Mouse (Mus musculus): ENCODE results near the gene Plp2. TPM values are rescaled to one million over a fixed set of nuclear protein-coding genes. Genes with fewer than 3 reads are reported as not detected.

The Plp2 gene
- total and polyA plus RNA-seq, 2 experiments from 2014 or later = 12.9 to 25.2 TPM

DNA sequence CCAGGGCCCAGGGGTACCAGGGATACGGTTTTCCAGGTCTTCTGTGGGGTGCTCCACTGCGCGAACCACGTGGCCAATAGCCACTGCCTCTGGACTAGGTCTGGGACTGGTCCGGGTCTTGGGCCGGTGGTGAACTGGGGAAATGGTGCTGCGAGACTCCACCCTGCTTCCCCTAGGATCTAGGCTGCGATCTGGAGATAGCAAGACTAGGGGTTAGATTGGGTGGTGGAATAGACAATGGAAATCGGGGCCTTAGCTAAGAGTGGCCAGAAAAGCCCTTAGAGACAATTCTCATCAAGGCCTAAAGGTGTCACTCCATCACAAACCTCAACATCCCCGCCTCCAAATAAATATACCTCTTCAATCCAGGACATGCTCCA, 3.8 kb upstream of the Plp2 start:
- peak; percentile 39 for ATAC-seq
- peak overlapping the region; percentile 24; the same call in 1 of the 2 replicates for H3K9ac ChIP-seq (replicated peaks; ENCODE audit: low read length)
- H3K36me3 ChIP-seq (ENCODE audit: insufficient read depth, low read length) = no peaks in the 10 kb centered on the region
- no peak overlapping the region for H3K27ac ChIP-seq
- peak overlapping the region; percentile 46 for H3K4me2 ChIP-seq (ENCODE audit: low read depth, low read length)
- H3K4me3 ChIP-seq (ENCODE audit: low read length) = peak overlapping the region; percentile 18
- WGBS = 37% methylated on average over 10 of the region's 10 CpGs
- TF ChIP-seq CTCF (IDR thresholded peaks at IDR 0.05; ENCODE audit: low read depth) = no peak
- no peaks in the 10 kb centered on the region for H3K9me3 ChIP-seq (ENCODE audit: low read length)
- no peaks in the 10 kb centered on the region for H3K27me3 ChIP-seq (ENCODE audit: insufficient read depth, low read length)
- no peaks in the 10 kb centered on the region for H3K4me1 ChIP-seq (ENCODE audit: insufficient read depth, low read length)
- DNase-seq (ENCODE audit: low spot score) = no peak

DNA sequence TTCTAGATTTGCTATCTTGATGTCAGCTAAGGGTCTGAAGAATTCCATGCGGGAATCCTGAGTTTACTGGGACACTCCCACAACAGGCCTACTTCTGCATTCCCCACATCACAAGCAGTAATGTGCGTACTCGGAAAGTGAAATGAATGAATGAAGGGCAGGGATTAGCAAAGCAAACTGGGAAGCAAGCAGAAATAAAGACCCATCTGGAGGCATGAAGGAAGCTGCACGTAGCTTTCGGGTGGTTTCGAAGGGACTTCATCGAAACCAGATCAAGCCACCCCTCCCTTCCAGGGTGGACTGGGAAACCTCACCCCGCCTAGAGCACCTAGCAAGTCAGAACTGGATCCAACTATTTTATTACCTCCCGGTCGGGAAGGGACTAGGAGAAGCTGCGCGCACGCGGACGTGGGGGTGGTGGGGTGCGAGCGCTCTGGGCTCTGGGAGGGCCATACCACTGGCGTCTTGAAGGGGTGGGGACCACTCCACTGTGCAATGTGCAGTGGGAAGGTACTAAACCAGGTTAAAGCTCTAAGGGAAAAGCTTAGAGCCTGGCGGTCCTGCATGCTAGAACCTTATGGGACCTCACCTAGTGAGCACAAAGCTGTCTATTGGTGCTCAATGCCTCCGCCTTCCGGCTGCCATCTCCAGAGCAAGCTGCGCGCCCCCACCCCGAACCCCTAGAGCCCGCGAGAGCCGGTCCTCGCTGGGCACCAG, 3.3 kb upstream of the Plp2 start:
- peak overlapping the region; percentile 24; the same call in 1 of the 2 replicates for H3K9ac ChIP-seq (replicated peaks; ENCODE audit: low read length)
- H3K4me1 ChIP-seq (ENCODE audit: insufficient read depth, low read length) = no peaks in the 10 kb centered on the region
- no peak overlapping the region for H3K27ac ChIP-seq
- peak overlapping the region; percentile 46 for H3K4me2 ChIP-seq (ENCODE audit: low read depth, low read length)
- peak overlapping the region; percentile 18 for H3K4me3 ChIP-seq (ENCODE audit: low read length)
- DNase-seq (ENCODE audit: low spot score) = no peak
- H3K9me3 ChIP-seq (ENCODE audit: low read length) = no peaks in the 10 kb centered on the region
- 36% methylated on average over 28 of the region's 28 CpGs for WGBS
- H3K36me3 ChIP-seq (ENCODE audit: insufficient read depth, low read length) = no peaks in the 10 kb centered on the region
- no peak for TF ChIP-seq CTCF (IDR thresholded peaks at IDR 0.05; ENCODE audit: low read depth)
- H3K27me3 ChIP-seq (ENCODE audit: insufficient read depth, low read length) = no peaks in the 10 kb centered on the region
- ATAC-seq = peak; percentile 49

DNA sequence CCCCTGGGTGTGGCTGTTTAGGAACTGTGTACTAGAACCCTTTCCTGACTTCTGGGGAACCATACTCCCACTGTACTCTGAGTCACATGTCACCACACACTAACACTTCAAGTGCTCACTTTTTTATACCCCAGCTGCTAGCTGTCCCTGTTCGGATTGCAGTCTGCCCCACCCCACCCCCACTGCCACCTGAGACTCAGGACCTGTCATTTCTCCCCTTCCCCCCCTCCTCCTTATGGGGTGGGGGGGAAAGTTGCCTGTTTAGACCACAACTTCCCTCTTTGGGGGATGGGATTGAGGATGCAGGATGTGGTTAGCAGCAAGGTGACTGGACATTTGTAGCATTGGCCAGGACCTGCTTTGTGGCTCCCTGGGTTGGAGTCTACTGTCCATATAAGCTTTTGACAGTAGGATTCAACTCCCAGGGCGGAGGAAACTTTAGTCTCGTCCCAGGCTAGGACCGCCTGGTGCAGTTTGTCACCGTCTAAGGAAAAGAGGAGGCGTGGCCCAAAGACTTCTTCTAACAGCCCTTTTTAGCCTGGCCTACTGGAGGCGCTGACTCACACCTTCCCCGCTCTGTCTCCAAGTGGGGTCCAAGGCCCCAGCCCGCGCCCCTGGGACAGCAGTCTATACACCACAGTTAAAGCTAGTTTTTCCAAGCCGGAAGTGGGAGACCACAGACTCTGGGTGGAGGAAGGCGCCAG, 2.5 kb upstream of the Plp2 start:
- DNase-seq (ENCODE audit: low spot score) = no peak
- Histone ChIP-seq H3K27me3 (ENCODE audit: insufficient read depth, low read length) (no peaks in the 10 kb centered on the region), H3K27ac (no peak overlapping the region), H3K36me3 (ENCODE audit: insufficient read depth, low read length) (no peaks in the 10 kb centered on the region), H3K9ac (replicated peaks; ENCODE audit: low read length) (no peak overlapping the region), H3K4me2 (ENCODE audit: low read depth, low read length) (peak overlapping the region; percentile 46), H3K4me1 (ENCODE audit: insufficient read depth, low read length) (no peaks in the 10 kb centered on the region), H3K9me3 (ENCODE audit: low read length) (no peaks in the 10 kb centered on the region), H3K4me3 (ENCODE audit: low read length) (no peak overlapping the region)
- TF ChIP-seq CTCF (IDR thresholded peaks at IDR 0.05; ENCODE audit: low read depth) = no peak
- ATAC-seq = no peak
- 48% methylated on average over 12 of the region's 12 CpGs for WGBS

DNA sequence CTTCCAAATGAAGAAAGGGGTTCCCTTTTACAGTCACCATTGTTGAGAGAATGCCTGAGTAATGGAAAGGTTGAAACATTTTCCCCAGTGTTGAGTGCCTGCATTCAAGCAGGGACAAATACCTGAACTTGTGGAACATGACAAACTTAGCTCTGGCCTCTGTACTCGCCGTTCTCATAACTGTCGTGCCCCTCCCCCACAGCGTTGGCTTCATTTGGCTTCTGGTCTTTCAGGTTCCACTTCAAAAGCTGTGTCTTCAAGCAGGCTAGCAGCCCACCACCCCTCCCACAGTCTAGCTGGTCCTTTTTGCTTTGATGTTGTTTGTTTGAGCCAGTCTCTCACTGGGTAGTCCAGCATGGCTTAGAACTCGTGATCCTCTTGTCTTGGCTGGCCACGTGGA, 1.5 kb upstream of the Plp2 start:
- WGBS = 59% methylated on average over 6 of the region's 6 CpGs
- Histone ChIP-seq H3K4me1 (ENCODE audit: insufficient read depth, low read length) (no peaks in the 10 kb centered on the region), H3K4me2 (ENCODE audit: low read depth, low read length) (no peak overlapping the region), H3K27ac (no peak overlapping the region), H3K27me3 (ENCODE audit: insufficient read depth, low read length) (no peaks in the 10 kb centered on the region), H3K36me3 (ENCODE audit: insufficient read depth, low read length) (no peaks in the 10 kb centered on the region), H3K9ac (replicated peaks; ENCODE audit: low read length) (no peak overlapping the region), H3K9me3 (ENCODE audit: low read length) (no peaks in the 10 kb centered on the region), H3K4me3 (ENCODE audit: low read length) (no peak overlapping the region)
- no peak for ATAC-seq
- TF ChIP-seq CTCF (IDR thresholded peaks at IDR 0.05; ENCODE audit: low read depth) = no peak
- no peak for DNase-seq (ENCODE audit: low spot score)

DNA sequence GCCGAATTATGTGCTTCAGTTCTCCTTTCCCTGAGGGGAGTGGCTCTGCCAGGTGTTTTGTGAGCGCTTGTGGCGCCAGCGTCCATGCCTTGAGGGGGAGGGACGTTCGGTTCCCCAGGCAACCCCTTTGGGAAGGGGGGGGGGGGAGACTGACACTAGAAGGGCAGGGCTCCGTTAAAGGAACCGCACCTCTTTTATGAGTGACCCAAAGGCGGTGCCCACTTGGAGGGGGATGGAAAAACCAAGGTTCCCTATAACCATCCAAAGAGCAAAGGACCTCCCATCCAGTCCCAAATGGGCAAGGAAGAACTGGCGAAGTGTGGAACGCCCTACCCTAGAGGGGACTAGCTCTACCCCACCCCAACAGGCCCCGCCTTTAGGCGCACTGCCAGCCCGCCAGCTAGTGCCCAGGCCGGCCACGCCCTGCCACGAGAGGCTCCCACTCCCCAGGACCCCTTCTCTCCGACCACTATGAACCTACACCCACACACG, 754 bp downstream of the Plp2 start:
- Histone ChIP-seq H3K4me3 (ENCODE audit: low read length) (peak overlapping the region; percentile 35), H3K4me2 (ENCODE audit: low read depth, low read length) (peak overlapping the region; percentile 50), H3K9ac (replicated peaks; ENCODE audit: low read length) (no peak overlapping the region; the same call in 1 of the 2 replicates), H3K27me3 (ENCODE audit: insufficient read depth, low read length) (no peaks in the 10 kb centered on the region), H3K36me3 (ENCODE audit: insufficient read depth, low read length) (no peaks in the 10 kb centered on the region), H3K9me3 (ENCODE audit: low read length) (no peaks in the 10 kb centered on the region), H3K27ac (0 out of 2 replicates have a peak overlapping the region, but pooled peaks have one; percentile 20), H3K4me1 (ENCODE audit: insufficient read depth, low read length) (no peaks in the 10 kb centered on the region)
- no peak for TF ChIP-seq CTCF (IDR thresholded peaks at IDR 0.05; ENCODE audit: low read depth)
- 23% methylated on average over 13 of the region's 19 CpGs for WGBS
- ATAC-seq (peak; percentile 58), DNase-seq (ENCODE audit: low spot score) (peak; percentile 42)

DNA sequence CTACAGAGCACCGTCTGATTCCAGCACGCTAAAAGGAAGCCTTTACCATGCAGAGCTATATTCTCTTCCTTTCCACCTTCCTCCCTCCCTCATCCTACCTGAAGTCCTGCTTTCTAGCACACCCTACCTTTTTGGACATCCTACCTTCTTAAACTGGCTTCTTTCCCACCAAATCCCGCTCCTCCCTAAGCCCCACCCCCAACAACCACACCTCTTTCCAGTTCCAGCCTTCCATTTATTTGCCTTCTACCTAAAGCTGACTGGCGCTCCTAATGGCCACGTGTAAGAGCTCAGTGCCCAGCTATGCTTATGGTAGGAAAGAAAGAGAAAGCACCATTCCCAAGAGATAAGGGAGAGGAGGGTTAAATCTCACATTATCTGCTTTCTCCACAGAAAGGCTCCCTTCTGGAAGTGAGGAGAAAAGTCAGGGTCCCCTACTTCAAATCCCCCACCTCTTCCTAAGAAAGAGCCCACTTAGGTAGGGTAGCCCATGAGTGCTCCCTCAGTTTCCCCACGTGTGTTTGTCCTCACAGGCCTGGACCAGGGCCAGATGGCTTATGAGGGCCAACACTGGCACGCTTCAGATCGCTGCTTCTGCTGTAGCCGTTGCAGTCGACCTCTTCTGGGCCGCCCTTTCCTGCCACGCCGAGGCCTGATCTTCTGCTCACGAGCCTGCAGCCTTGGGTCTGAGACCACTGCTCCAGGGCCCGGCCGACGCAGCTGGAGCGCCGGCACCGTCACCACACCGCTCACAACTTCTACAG, 5.3 kb downstream of the Plp2 start:
- ATAC-seq = no peak
- Histone ChIP-seq H3K36me3 (ENCODE audit: insufficient read depth, low read length) (no peaks in the 10 kb centered on the region), H3K9ac (replicated peaks; ENCODE audit: low read length) (no peak overlapping the region), H3K4me2 (ENCODE audit: low read depth, low read length) (no peak overlapping the region), H3K4me1 (ENCODE audit: insufficient read depth, low read length) (no peaks in the 10 kb centered on the region), H3K4me3 (ENCODE audit: low read length) (no peak overlapping the region), H3K27me3 (ENCODE audit: insufficient read depth, low read length) (no peaks in the 10 kb centered on the region), H3K27ac (no peak overlapping the region), H3K9me3 (ENCODE audit: low read length) (no peaks in the 10 kb centered on the region)
- no peak for DNase-seq (ENCODE audit: low spot score)
- TF ChIP-seq CTCF (IDR thresholded peaks at IDR 0.05; ENCODE audit: low read depth) = no peak
- WGBS = 72% methylated on average over 21 of the region's 21 CpGs
